Mouse (Mus musculus) gastrocnemius, postnatal 4 days (tissue): Measurements from ENCODE around the gene Msrb1. TPM values are rescaled to one million over a fixed set of nuclear protein-coding genes. Genes with fewer than 3 reads are reported as not detected.

ENCODE experiments used
- total RNA-seq, 2 experiments: library from RNA; stranded (reverse); gene quantifications; 2 replicates each; pipeline ENCODE4 v1.2.3; 2021

The Msrb1 gene
- total RNA-seq, 2 experiments from 2014 or later, result 91.8 to 101 TPM

Other genes with a start within 250 kb of the Msrb1 start
- 1 to 10 TPM; 1.6 TPM for gene Caskin1, start 248.0 kb upstream of the Msrb1 start, total RNA-seq
- 10 to 100 TPM; 80.8 to 86.3 TPM for gene Traf7, start 208.7 kb upstream of the Msrb1 start, total RNA-seq
- under 1 TPM; 0.52 to 0.64 TPM for gene Rab26, start 202.4 kb upstream of the Msrb1 start, total RNA-seq
- 10 to 100 TPM; 60.5 to 66.7 TPM for gene Pkd1, start 186.8 kb upstream of the Msrb1 start, total RNA-seq
- 10 to 100 TPM; 66.4 to 75.4 TPM for gene Tsc2, start 104.0 kb upstream of the Msrb1 start, total RNA-seq
- 1 to 10 TPM; 7.5 TPM for gene Nthl1, start 104.0 kb upstream of the Msrb1 start, total RNA-seq
- 10 to 100 TPM; 35.4 to 35.6 TPM for gene Slc9a3r2, start 86.3 kb upstream of the Msrb1 start, total RNA-seq
- not detected for gene Npw, start 78.2 kb upstream of the Msrb1 start, total RNA-seq
- 10 to 100 TPM; 25.7 to 29.6 TPM for gene Zfp598, start 67.0 kb upstream of the Msrb1 start, total RNA-seq
- gene Syngr3, start 46.7 kb upstream of the Msrb1 start, total RNA-seq, result under 1 TPM; 0.13 to 0.15 TPM
- gene Gfer, start 40.5 kb upstream of the Msrb1 start, total RNA-seq, result 10 to 100 TPM; 22.9 to 24.6 TPM
- 1 to 10 TPM; 2.2 to 3.3 TPM for gene Noxo1, start 40.4 kb upstream of the Msrb1 start, total RNA-seq
- gene Tbl3, start 29.0 kb upstream of the Msrb1 start, total RNA-seq, result 10 to 100 TPM; 19.1 to 20.4 TPM
- under 1 TPM in 1 of 2 experiments, not detected in 1; 0.23 TPM for gene Rnf151, start 18.6 kb upstream of the Msrb1 start, total RNA-seq
- gene Rps2, start 18.5 kb upstream of the Msrb1 start, total RNA-seq, result 100 to 1,000 TPM; 750 to 839 TPM
- gene Ndufb10, start 12.2 kb upstream of the Msrb1 start, total RNA-seq, result 100 to 1,000 TPM; 383 to 407 TPM
- gene Rpl3l, start 8.8 kb upstream of the Msrb1 start, total RNA-seq, result 100 to 1,000 TPM; 215 to 219 TPM
- not detected for gene Hs3st6, start 16.3 kb downstream of the Msrb1 start, total RNA-seq
- gene Meiob, start 67.6 kb downstream of the Msrb1 start, total RNA-seq, result not detected
- gene Hagh, start 103.5 kb downstream of the Msrb1 start, total RNA-seq, result 10 to 100 TPM; 65.5 to 68.8 TPM
- gene Fahd1, start 113.7 kb downstream of the Msrb1 start, total RNA-seq, result 10 to 100 TPM; 26.4 to 29.0 TPM
- 1 to 10 TPM; 3.1 to 6.4 TPM for gene Igfals, start 129.4 kb downstream of the Msrb1 start, total RNA-seq
- 10 to 100 TPM; 19.2 to 21.4 TPM for gene Nubp2, start 149.7 kb downstream of the Msrb1 start, total RNA-seq
- 10 to 100 TPM; 29.0 to 32.3 TPM for gene Spsb3, start 150.0 kb downstream of the Msrb1 start, total RNA-seq
- gene Eme2, start 158.4 kb downstream of the Msrb1 start, total RNA-seq, result 10 to 100 TPM; 27.8 to 28.0 TPM
- 10 to 100 TPM; 93.0 to 94.7 TPM for gene Mrps34, start 158.5 kb downstream of the Msrb1 start, total RNA-seq
- 10 to 100 TPM; 10.3 to 14.5 TPM for gene Nme3, start 159.9 kb downstream of the Msrb1 start, total RNA-seq
- gene Mapk8ip3, start 200.3 kb downstream of the Msrb1 start, total RNA-seq, result 10 to 100 TPM; 50.0 to 51.1 TPM
- 10 to 100 TPM; 41.7 to 44.3 TPM for gene Jpt2, start 224.0 kb downstream of the Msrb1 start, total RNA-seq